Mouse (Mus musculus) gastrocnemius, postnatal 10 days (tissue): ENCODE measurements at regions not wholly inside any gene's neighbourhood (a gene's known extent, or its start where the extent isn't known, plus 50 kb on each side); places are given as distances from the start of the nearest gene placed in this dataset.

Experiments used
- DNase-seq: peaks from one replicate; pipeline ENCODE4 v3.0.0; 2021; ENCODE audit warnings: mixed read lengths

DNA sequence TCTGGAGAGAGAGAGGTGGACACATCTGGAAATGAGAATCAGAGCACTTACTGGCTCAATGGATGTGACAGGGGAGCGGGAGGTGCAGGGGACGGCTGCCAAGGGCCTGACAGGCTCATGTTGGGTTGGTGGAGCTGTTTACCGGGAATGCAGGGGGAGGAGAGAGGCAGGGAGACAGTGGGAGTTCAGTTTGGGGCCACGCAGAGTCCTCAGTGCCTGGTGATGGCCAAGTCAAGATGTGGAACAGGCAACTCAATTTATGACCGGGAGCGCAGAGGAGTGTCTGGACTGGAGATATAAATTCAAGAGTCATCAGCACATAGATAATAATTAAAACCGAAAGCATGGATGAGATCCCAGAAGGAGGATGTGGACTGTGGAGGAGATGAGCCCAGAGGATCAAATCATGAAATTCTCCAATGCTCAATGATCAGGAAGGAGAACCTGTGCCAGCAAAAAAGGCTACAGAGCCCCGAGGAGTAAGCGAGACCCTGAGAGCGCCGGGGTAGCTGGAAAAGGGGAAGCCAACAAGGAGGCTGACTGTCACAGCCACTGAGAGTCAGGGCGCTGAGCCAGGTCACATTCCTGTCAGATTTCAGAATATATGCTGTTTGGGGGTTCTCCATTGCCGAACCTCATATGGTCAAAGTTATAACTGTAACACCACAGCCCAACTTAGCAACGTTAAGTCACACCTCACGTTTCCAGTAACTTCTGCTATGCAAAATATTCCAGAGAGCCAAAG is 358.0 kb upstream of the Npvf start:
- peak; percentile 47 for DNase-seq

DNA sequence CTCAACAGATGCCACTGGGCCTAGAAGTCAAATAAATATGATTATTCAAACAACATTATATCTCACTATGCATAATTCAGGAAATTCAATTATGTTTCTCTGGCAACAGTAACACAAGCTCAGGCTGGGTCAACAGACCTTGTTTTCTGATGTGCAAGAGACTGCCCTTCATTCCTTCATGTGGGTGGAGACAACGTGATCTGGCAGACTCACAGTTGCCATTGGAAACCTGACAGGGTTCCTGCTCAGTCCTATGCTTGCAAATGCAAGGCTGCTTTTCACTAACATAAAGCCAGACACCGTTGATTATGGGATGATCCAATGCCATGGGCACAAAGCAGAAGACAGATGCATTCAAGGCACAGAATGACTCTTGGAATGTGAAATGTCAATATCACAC is 361.5 kb upstream of the Npvf start:
- no peak for DNase-seq

DNA sequence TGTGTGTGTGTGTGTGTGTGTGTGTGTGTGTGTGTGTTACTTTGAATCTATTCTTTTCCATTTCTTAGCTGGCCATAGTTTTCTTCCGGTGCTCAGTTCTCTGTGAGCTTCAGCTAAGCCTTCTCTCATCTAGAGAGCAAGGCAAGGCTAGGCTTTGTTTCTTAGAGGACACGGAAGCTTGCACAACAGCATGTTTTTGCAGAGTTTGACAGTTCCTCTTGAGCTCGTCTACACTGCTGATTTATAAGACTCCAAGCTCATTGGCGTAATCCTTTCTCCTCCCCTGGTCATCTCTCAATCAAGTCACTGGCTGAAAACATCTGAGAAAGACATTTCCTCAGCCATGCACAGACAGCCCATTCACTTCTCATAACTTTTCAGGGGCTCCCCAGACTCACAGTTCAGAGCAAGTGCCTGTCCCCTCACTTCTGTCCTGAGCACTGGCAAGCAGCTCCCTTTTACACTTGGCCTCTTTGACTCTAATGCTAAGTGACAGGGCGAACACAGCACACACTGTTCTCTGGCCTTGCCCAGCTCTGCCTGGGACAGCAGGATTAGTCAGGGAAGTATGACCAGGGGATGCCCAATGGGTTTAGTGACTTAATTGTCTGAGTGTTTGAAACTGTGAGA is 362.3 kb upstream of the Npvf start:
- DNase-seq = no peak

DNA sequence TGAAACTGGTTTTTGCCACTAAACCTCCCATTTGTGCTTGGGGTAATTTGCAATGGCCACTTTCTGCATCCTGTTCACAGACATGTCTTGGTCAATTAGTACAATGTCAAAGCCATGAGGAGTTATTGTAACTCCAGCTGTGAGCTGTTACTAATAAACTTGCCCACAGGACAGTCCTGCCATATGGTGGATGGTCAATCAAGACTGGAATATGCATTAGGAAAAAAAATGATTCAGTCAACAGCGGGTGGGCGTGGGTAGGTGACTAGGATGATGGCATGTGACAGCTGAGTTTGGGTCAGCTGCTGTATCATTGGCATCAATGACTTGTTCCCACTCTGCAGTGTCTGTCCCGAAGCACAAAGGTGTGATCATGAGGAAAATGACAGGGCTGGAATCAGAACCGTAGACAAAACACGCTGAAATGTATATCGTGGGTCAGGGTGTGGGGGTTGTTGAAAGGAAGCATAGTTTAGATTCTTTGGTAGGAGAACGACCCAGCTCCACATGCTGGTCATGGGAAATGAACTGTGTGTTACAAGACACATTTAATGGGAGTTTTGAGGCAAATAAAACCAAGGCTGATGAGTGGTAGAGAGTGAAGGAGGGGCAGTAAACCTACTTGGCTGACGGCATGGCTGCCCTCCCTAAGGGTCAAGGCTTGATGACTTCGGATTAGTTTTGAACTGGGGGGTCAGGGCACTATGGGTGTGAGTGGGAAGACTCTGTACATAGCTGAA is 363.2 kb upstream of the Npvf start:
- no peak for DNase-seq

DNA sequence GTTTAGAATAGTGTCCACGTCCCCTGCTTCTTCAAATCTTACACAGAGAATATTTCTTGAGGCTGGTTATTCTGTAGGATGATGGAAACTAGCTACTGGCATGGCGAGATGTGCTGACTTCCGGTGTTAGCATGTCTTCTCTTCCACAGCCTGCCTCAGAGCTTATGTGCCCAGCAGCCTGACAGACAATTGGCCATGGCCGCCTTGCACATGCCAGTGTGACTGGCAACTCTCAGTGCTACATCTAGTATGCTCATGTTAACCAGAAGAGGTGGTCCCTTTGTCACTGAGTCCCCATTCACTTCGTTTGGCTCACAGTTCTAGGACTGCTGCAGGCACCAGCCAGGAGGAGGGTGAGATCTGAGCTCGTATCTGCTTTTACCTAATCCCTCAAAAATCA is 367.0 kb upstream of the Npvf start:
- no peak for DNase-seq

DNA sequence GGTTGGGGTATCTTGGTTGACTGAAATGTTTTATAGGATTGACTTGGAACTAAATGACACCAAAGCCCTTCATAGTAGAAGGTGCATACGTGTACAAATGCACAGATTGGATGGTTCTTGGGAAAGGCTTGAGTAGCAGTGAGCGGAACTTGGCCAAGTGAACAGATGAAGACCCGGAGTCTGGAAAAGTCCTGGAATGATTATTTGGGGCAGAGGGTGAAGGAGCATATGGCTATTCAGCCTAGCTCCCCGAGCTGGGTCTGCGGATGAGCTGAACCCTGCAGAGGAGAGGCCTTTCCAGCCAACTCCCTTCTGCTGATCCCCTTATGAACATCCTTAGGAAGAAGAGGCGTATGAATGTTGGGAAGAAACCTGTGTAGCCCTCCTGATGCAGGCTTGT is 369.1 kb upstream of the Npvf start:
- no peak for DNase-seq

DNA sequence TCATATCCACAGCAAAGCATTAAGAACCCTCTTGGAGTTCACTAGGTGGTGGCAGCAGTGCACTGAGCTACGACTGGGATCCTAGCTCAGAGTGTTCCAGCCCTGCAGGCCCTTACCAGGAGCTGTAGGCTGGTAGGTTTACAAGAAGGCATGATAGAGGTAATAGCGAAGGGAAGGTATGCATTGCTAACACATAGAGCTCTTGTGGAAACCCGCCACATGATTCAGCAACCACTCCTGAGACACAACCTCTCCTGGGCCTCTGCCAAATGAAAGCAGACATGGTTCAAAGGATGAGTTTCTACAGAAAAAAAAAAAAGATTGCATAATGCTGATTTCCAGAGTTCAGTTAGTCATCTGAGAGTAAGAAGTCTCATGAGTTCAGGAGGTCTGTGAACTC is 370.5 kb upstream of the Npvf start:
- DNase-seq = no peak

DNA sequence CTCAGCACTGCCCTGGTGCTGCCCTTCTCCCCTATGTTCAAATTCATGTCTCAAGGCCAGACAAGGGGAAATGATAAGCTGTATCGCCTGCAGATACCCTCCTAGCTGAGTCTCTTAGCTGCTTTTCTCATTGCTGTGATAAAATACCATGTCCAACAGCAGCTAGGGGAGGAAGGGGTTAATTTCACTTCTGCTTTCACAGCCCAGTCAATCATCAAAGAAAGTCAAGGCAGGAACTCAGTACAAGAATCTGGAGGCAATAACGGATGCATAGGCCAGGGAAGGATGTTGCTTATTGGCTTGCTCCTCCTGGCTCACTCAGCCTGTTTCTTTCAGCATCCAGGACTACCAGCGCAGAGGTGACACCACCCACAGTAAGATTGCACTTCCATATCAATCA is 371.2 kb upstream of the Npvf start:
- no peak for DNase-seq

DNA sequence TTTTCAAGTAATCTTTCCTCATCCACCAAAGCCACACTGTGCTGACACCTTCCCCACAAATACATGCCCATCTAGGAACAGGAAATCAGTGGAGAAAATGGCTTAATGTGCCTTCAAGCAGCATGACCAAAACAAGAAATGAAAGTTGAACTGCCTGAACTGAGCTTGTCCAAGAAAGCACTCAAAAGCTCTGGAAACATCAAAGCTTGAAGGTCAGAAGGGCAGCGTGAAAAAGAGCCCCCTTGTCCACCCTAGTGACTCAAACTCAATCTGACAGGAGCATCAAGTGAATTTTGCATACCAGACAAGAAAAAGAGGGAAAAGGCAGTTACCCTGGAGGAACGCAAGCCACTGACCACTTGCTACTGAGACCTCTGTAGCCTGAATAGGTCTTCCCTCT is 373.1 kb upstream of the Npvf start:
- DNase-seq = no peak

DNA sequence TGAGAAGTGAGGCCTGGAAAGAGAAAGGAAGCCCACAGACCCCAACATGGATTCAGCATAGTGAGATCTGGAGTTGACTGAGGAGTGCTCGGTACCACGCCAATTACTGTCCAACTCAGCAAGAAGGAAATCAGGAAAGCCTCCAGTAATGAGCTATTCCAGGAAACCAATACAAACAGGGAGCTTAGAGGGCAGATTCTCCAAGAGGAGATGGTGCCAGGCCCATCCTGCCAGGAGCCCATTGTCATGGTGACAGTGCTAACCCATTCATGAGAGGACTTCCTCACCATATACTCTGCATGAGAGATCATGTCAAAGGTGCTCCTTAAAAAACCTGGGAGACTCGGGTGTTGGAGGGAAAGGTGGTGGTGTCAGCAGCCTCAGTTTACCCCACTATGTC is 375.3 kb upstream of the Npvf start:
- DNase-seq = no peak

DNA sequence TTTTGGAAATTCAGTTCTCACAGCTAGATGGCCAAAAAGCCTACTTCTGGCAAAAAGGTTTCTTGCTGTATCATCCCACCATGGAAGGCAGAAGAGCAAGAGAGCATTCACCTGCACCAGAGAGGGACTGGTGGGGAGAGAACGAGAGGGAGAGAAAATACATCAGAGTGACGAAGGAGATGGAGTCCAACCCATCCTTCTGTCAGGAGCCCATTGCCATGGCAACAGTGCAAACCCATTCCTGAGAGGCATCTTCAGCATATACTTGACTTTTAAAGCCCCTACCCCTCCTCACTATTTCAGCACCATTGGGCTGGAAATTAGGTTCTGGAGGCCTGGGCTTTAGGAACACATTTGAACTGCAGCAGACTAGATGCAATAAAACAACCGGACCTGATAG is 375.7 kb upstream of the Npvf start:
- DNase-seq = no peak

DNA sequence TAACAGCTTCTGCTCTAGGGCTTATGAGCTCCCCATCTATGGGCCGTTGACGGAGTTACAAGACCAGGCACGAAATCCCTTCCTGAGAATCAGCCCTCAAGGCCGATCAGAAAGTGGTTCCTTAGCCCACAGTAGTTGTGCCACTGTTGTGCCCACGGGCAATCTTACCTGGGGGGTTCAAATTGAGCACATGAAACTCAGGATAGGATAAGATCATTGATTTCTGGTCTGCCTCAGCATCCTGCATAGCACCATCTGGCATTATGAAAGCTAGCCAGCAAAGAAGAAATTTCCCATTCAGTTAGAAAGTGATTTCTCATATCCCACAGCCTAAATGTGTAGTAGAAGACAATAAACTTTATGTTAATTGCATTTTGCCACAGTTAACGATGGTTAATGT is 379.6 kb upstream of the Npvf start:
- no peak for DNase-seq

DNA sequence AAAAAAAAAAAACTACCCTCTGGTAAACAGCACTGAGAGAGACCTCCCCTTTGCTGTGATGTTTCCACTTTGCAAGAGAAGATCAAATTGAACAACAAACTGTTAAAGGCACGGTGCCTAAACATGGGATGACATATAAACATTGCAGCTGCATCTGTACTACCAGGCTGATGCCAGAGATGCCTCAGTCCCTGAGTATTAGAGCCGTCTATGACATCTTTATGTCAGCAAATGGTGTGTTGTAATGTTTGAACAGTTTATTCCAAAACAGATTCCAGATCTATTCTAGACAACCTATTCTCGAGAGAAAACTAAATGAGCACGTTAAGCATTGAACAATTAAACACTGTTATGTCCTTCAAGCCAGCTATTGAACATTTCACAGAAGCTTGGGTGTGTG is 381.8 kb upstream of the Npvf start:
- no peak for DNase-seq

DNA sequence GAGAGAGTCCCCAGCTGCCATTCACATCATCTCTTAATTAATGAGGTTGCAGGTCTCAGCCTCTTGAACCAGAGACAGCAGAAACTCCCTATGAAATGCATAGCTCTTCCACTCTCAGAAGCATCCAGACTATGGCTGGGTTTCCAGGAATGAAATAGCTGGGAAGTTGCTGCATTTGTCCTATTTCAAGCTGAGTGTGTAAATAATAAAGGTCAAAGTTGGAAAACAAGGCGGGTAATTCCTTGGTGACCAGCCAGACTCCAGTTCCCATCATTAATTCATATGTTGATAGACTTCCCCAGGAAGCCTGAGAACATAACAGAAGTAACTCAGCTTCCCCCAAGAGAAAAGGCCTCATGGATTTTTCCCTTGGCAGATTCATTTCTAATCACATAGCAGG is 382.3 kb upstream of the Npvf start:
- DNase-seq = no peak

DNA sequence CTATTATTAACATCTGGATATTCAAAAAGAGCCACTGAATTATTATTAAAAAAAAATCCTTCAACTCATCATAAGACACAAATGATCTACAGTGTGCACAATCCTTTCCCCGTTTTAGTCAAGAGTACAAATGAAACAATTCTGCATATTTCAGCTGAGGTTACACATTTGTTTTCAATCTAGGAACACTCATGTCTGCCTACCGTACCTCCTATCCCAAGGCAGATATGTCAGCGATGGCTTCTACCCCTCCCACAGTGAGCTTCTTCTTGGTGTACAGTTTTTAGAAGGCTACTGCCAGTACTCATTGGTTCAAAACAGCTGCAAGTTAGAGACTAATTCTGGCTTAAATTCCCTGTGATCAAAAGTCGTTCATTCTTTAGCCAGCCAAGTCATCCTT is 382.7 kb upstream of the Npvf start:
- DNase-seq = no peak

DNA sequence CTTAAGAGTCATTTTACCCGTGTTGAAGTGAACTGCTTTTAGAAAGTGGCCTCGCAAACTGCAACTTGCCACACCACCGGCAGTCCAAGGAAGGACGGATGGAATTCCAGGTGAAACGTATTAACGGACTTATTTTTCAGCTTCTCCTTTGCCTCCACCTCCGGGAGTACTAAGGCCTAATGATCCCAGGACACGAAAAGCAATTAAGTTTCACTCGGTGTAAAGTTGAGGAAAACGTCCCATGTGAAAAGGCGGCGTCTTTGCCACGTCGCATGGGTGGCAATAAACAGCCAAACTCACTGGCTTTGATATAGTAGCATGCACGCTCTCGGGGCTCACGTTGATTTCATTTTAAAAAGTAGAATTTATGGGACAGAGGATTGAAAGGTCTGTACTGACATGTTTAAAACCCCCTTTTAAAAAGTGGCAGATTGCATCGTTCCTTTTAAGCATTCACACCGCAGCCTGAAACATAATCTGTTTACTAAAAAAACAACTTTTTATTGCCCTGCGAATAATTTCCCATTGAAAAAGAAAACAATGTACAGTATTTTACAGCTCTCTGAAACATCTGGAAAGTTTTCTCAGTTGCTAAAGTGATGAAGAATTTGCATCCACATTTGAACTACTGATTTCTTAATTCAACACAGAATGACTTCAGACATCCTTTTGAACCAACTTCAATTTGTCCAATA is 385.4 kb upstream of the Npvf start:
- DNase-seq = no peak

DNA sequence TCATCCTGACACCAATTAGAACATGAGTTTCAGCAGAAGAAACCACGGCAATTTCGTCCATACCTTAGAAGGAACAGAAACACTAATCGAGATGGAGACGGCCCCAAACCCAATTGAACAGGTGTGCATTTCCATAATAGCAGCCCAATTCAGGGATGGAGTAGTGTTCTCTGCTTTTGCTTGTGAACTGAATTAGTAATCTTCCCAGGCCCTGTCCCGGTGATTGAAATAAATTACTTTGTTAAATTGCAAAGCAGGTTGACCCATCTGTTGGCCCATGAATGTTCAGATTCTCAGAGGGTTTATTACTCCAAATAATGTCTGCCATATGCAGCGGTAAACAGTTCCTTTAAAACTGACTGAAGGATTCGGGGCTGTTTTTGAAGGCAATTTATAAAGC is 388.5 kb upstream of the Nfe2l3 start:
- DNase-seq = no peak

DNA sequence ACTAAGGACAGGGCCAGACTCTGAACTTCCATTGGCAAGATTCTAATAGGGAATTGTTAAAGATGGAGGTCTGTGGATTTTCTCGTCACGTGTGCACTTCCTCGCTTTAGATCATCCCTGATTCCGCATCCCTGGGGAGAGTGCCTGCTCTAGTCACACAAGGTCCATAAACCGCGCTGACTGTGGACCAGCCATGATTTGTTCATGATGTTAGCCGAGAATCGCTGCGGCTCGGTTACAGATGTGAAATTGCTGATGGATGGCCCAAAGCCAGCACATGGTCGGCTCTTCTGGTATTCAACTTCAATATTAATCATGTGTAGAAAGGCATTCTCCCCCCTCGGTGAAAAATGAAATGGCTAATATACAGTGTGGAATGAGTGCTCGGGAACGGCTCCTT is 387.6 kb upstream of the Nfe2l3 start:
- no peak for DNase-seq

DNA sequence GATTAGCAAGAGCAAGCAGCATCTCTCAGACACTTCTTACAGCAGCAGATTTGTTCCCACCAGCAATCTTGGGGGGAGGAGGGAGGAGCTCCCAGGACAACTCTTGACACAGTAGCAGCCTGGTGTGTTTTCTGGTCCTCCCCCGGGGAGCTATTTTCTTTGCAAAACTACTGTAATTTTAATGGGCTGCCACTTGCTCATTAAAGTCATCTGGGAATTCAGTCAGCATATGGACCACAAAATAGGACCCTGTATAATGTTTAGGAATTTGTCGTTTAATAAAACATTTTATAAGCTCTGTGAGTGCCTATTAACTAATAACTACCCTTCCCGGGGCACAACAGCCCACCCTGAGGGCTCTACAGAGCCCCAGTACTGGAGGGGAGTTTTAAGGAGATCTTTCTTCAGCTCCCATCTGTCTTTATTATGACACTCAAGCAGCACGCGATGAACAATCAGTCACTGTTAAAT is 380.0 kb upstream of the Nfe2l3 start:
- no peak for DNase-seq

DNA sequence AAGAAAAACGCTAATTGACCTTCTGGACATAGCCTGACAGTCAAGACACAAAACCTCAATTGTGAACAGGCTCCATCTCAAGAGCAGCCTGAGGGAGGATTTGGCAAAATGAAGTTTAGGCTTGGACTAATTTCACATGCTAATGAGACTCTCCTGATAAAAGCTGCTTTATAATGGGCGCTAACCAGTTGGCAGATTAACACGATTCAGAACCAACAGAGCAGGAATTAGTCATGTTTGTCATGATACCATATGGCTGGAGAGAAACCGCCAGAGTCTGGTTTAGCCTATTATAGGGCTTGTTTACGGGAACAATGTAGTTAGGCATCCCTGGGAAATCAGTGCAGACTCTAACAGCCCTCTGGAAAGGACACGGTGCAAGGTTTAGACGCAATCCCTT is 375.2 kb upstream of the Nfe2l3 start:
- no peak for DNase-seq

DNA sequence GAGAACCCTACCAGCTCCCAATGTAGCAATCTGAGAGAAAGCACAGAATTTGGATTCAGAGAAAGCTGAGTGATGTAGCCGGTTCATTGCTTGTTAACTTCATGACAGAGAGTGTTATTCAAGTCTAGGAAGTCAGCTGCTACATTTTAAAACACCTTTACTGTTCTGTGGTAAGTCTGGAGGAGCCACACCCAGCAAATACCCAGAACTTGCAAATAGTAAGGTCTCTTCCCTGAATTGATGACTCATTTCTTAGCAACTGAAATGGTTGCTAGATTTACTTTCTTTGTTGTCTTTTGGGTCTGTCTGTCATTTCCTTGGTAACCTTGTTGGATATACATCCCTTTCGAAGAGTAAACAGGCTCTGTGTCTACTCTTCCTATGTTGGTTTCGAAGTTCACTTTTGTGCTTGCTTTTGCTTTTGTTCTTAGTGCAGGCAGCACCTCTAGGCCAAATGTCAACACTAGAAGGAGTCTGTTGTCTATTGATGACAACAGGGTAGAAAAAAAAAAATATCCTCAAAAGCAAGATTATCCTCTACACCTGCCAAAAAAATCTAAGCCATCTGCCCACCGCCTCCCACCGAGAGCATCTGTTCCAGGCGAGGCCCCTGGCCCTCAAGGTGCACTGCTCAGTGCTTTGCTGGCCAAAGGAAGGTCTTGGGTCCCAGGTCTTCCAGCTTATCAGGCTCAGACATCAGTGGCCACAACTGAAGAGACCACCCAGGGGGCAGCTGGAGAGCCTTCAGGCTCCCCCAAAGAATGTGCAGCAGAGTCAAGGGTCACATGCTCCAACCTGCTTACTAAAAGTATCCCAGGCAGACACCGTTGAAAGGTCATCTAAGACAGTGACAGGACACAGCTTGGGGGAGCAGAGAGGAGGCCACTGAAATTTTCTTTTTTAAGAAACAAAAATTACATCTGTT is 372.3 kb upstream of the Nfe2l3 start:
- DNase-seq = no peak
